Mouse (Mus musculus) embryonic facial prominence, embryonic 11.5 days (tissue): ENCODE measurements around the gene Gm8251. TPM values are rescaled to one million over a fixed set of nuclear protein-coding genes. Genes with fewer than 3 reads are reported as not detected.

Experiments used
- ATAC-seq: fragments of 200-750 bp; cut with Nextera tagmentation; replicated peaks from 2 replicates; pipeline ENCODE4 v1.8.0; 2017; ENCODE audit warnings: low read depth; ENCODE audit not compliant: insufficient number of reproducible peaks, low FRiP score, low TSS enrichment
- DNase-seq: peaks from one replicate; pipeline ENCODE4 v3.0.0-alpha.2; 2015; ENCODE audit warnings: low spot score
- H3K27ac ChIP-seq: fragments of 300-500 bp; sonication (generic); replicated peaks from 2 replicates; pipeline ENCODE4 v1.5.1; 2014; ENCODE audit warnings: mild to moderate bottlenecking, low read depth, low read length, control low read depth
- H3K27me3 ChIP-seq: fragments of 300-500 bp; sonication (generic); 2 replicates; pipeline ENCODE4 v1.6.1; 2014; ENCODE audit warnings: mild to moderate bottlenecking, low read length, moderate library complexity, mixed read lengths; ENCODE audit not compliant: control insufficient read depth, insufficient read depth
- H3K36me3 ChIP-seq: fragments of 300-500 bp; sonication (generic); replicated peaks from 2 replicates; pipeline ENCODE4 v1.6.1; 2014; ENCODE audit warnings: low read depth, mild to moderate bottlenecking, low read length, moderate library complexity, mixed read lengths; ENCODE audit not compliant: control insufficient read depth, insufficient read depth
- H3K4me1 ChIP-seq: fragments of 300-500 bp; sonication (generic); 2 replicates; pipeline ENCODE4 v1.6.1; 2014; ENCODE audit warnings: low read length, mixed read lengths; ENCODE audit not compliant: control insufficient read depth, insufficient read depth
- H3K4me2 ChIP-seq: fragments of 300-500 bp; sonication (generic); 2 replicates; pipeline ENCODE4 v1.6.1; 2014; ENCODE audit warnings: low read depth, mild to moderate bottlenecking, control low read depth, low read length, moderate library complexity
- H3K4me3 ChIP-seq: fragments of 300-500 bp; sonication (generic); 2 replicates; pipeline ENCODE4 v1.5.1; 2014; ENCODE audit warnings: low read depth, low read length, control low read depth
- H3K9ac ChIP-seq: fragments of 300-500 bp; sonication (generic); replicated peaks from 2 replicates; pipeline ENCODE4 v1.6.1; 2014; ENCODE audit warnings: mild to moderate bottlenecking, control low read depth, low read length
- H3K9me3 ChIP-seq: fragments of 300-500 bp; sonication (generic); replicated peaks from 2 replicates; pipeline ENCODE4 v1.6.1; 2016; ENCODE audit warnings: mild to moderate bottlenecking, low read length, inconsistent platforms, mixed read lengths; ENCODE audit not compliant: control insufficient read depth
- WGBS: fragments of 180-500 bp; shearing (Covaris S2); extraction: QIAGEN DNeasy Blood & Tissue Kit; methylation state at CpG from one replicate; pipeline ENCODE4 v1.1.7; 2014; 5-methylcytosine and 5-hydroxymethylcytosine counted together
- polyA plus RNA-seq: library from polyadenylated mRNA; unstranded; fragments of >200 nt; fragmentation: Nextera tagmentation; extraction: Ambion mirVana; gene quantifications from 2 replicates; pipeline ENCODE4 v1.2.1, GENCODE M21; 2014

Gm8251 gene
- polyA plus RNA-seq, 1 experiment from 2014 or later, result 0.29 TPM

DNA sequence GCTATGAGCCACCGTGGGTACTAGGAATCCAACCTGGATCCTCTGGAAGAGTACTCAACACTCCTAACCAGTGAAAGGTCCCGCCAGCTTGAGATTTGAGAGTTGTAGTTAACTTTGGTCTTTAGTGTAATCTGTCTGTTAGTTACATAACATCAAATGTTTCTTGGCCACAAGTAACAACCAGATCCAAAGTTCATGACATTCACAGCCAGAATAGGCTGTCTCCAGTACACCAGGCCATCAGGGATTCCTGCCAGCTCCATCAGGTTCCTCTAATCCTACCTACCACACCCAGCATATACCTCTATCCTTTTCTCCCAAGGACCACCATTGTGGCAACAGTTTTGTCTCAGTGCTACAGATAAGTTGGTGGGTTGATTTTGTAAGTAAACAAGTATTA lies 46.2 kb downstream of the Gm8251 start:
- Histone ChIP-seq H3K27ac (no peak overlapping the region), H3K9me3 (no peaks in the 10 kb centered on the region), H3K4me1 (no peaks in the 10 kb centered on the region), H3K4me3 (no peak overlapping the region), H3K36me3 (no peaks in the 10 kb centered on the region), H3K27me3 (no peaks in the 10 kb centered on the region), H3K9ac (no peak overlapping the region), H3K4me2 (no peak overlapping the region)
- ATAC-seq (no peak), DNase-seq (no peak)
- 81% methylated on average over 2 of the region's 2 CpGs for WGBS

Other genes starting within 250 kb of the Gm8251 start
- gene Uxs1, start 234.1 kb downstream of the Gm8251 start, polyA plus RNA-seq, result 24.8 and 25.6 TPM in 2 replicates
- gene Tpp2, start 128.3 kb downstream of the Gm8251 start, polyA plus RNA-seq, result 69.5 and 77.1 TPM in 2 replicates
- 0.95 and 1.1 TPM in 2 replicates for gene Mettl21c, start 41.9 kb downstream of the Gm8251 start, polyA plus RNA-seq
- gene Tex30, start 40.5 kb upstream of the Gm8251 start, polyA plus RNA-seq, result 108 and 109 TPM in 2 replicates
- 81.7 and 88.9 TPM in 2 replicates for gene Kdelc1, start 56.9 kb upstream of the Gm8251 start, polyA plus RNA-seq
- gene Bivm, start 57.0 kb upstream of the Gm8251 start, polyA plus RNA-seq, result 34.2 and 36.2 TPM in 2 replicates
- 33.3 and 38.0 TPM in 2 replicates for gene Ercc5, start 85.8 kb upstream of the Gm8251 start, polyA plus RNA-seq
- not detected in 2 replicates for gene Mettl21e, start 157.0 kb upstream of the Gm8251 start, polyA plus RNA-seq